Mouse (Mus musculus): ENCODE results near the gene Gm17349. TPM values are rescaled to one million over a fixed set of nuclear protein-coding genes. Genes with fewer than 3 reads are reported as not detected.
"Not testable (repeated sequence)": the region's sequence is repeated elsewhere in the genome, so short reads cannot be mapped to it uniquely, and the experiment has no call there.

Gm17349 gene
- polyA plus RNA-seq, 1 experiment from 2014 or later: not detected

GRCm38 (mm10) chr15:99701640-99701998 is 3.7 kb downstream of the Gm17349 start:
- H3K4me1 ChIP-seq (ENCODE audit: control insufficient read depth, insufficient read depth, low read length); H3K27me3 ChIP-seq (ENCODE audit: control insufficient read depth, insufficient read depth, low read length); ATAC-seq (replicated peaks; ENCODE audit: insufficient number of reproducible peaks, low FRiP score, low TSS enrichment, low read depth); H3K27ac ChIP-seq (replicated peaks; ENCODE audit: low read depth, low read length); H3K9me3 ChIP-seq (replicated peaks; ENCODE audit: control insufficient read depth, low read length); DNase-seq (ENCODE audit: low spot score): not testable (repeated sequence)
- Histone ChIP-seq H3K4me2 (ENCODE audit: low read depth, low read length) (peak overlapping the region; percentile 25; the same call in 1 of the 2 replicates), H3K9ac (replicated peaks; ENCODE audit: low read length) (peak overlapping the region; percentile 98), H3K4me3 (ENCODE audit: low read depth, low read length) (peak overlapping the region; percentile 80), H3K36me3 (replicated peaks; ENCODE audit: control insufficient read depth, insufficient read depth, low read depth, low read length) (peaks cover 14% of the 10 kb centered on the region)
- 49% methylated on average over 16 of the region's 16 CpGs for WGBS

- no peak overlapping the region for H3K4me2 ChIP-seq (ENCODE audit: low read depth, low read length)
- H3K4me1 ChIP-seq (ENCODE audit: control insufficient read depth, insufficient read depth, low read length): no peaks in the 10 kb centered on the region; the same call in none of the 2 replicates
- H3K27ac ChIP-seq (replicated peaks; ENCODE audit: low read depth, low read length): no peak overlapping the region
- no peak overlapping the region for H3K9ac ChIP-seq (replicated peaks; ENCODE audit: low read length)
- ATAC-seq (replicated peaks; ENCODE audit: insufficient number of reproducible peaks, low FRiP score, low TSS enrichment, low read depth): no peak
- H3K4me3 ChIP-seq (ENCODE audit: low read depth, low read length): no peak overlapping the region
- H3K27me3 ChIP-seq (ENCODE audit: control insufficient read depth, insufficient read depth, low read length): no peaks in the 10 kb centered on the region; the same call in 1 of the 2 replicates
- WGBS: 84% methylated on average over 18 of the region's 18 CpGs
- H3K36me3 ChIP-seq (replicated peaks; ENCODE audit: control insufficient read depth, insufficient read depth, low read depth, low read length): peaks cover 6% of the 10 kb centered on the region; the same call in 1 of the 2 replicates
- H3K9me3 ChIP-seq (replicated peaks; ENCODE audit: control insufficient read depth, low read length): no peaks in the 10 kb centered on the region
- DNase-seq (ENCODE audit: low spot score): no peak
Observed at GRCm38 (mm10) chr15:99700219-99701106, 4.8 kb downstream of the Gm17349 start.

GRCm38 (mm10) chr15:99699715-99700114 is 5.6 kb downstream of the Gm17349 start:
- 85% methylated on average over 10 of the region's 10 CpGs for WGBS
- no peak overlapping the region for H3K27ac ChIP-seq (replicated peaks; ENCODE audit: low read depth, low read length)
- H3K9me3 ChIP-seq (replicated peaks; ENCODE audit: control insufficient read depth, low read length): no peaks in the 10 kb centered on the region
- H3K4me3 ChIP-seq (ENCODE audit: low read depth, low read length): no peak overlapping the region
- DNase-seq (ENCODE audit: low spot score) (no peak), ATAC-seq (replicated peaks; ENCODE audit: insufficient number of reproducible peaks, low FRiP score, low TSS enrichment, low read depth) (no peak)
- H3K27me3 ChIP-seq (ENCODE audit: control insufficient read depth, insufficient read depth, low read length): no peaks in the 10 kb centered on the region; the same call in 1 of the 2 replicates
- no peaks in the 10 kb centered on the region; the same call in none of the 2 replicates for H3K4me1 ChIP-seq (ENCODE audit: control insufficient read depth, insufficient read depth, low read length)
- peaks cover 3% of the 10 kb centered on the region; the same call in 1 of the 2 replicates for H3K36me3 ChIP-seq (replicated peaks; ENCODE audit: control insufficient read depth, insufficient read depth, low read depth, low read length)
- no peak overlapping the region for H3K9ac ChIP-seq (replicated peaks; ENCODE audit: low read length)
- no peak overlapping the region for H3K4me2 ChIP-seq (ENCODE audit: low read depth, low read length)

GRCm38 (mm10) chr15:99698533-99699085 is 6.7 kb downstream of the Gm17349 start:
- Histone ChIP-seq H3K4me3 (ENCODE audit: low read depth, low read length) (no peak overlapping the region), H3K36me3 (replicated peaks; ENCODE audit: control insufficient read depth, insufficient read depth, low read depth, low read length) (no peaks in the 10 kb centered on the region), H3K4me1 (ENCODE audit: control insufficient read depth, insufficient read depth, low read length) (no peaks in the 10 kb centered on the region; the same call in 1 of the 2 replicates), H3K27me3 (ENCODE audit: control insufficient read depth, insufficient read depth, low read length) (no peaks in the 10 kb centered on the region; the same call in 1 of the 2 replicates), H3K9me3 (replicated peaks; ENCODE audit: control insufficient read depth, low read length) (no peaks in the 10 kb centered on the region), H3K27ac (replicated peaks; ENCODE audit: low read depth, low read length) (no peak overlapping the region), H3K4me2 (ENCODE audit: low read depth, low read length) (no peak overlapping the region), H3K9ac (replicated peaks; ENCODE audit: low read length) (no peak overlapping the region)
- DNase-seq (ENCODE audit: low spot score): no peak
- ATAC-seq (replicated peaks; ENCODE audit: insufficient number of reproducible peaks, low FRiP score, low TSS enrichment, low read depth): no peak
- 31% methylated on average over 20 of the region's 20 CpGs for WGBS

DNA sequence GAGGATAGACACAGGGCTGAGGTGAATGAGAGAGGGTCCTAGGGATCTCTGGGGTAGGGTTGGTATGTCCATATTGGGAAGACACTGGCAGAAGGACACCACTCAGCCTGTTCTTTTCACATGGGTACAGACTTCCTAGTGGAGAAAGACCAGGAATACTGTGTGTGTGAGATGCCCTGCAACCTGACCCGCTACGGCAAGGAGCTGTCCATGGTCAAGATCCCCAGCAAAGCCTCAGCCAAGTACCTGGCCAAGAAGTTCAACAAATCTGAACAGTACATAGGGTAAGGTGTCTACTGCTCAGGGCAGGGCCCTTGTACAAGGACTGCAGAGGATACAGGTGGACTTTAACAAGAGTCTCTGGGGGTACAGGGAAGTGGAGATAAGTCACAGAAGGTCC is 8.0 kb downstream of the Gm17349 start:
- WGBS: 11% methylated on average over 2 of the region's 2 CpGs
- no peak for ATAC-seq (replicated peaks; ENCODE audit: insufficient number of reproducible peaks, low FRiP score, low TSS enrichment, low read depth)
- peak; percentile 50 for DNase-seq (ENCODE audit: low spot score)

DNA sequence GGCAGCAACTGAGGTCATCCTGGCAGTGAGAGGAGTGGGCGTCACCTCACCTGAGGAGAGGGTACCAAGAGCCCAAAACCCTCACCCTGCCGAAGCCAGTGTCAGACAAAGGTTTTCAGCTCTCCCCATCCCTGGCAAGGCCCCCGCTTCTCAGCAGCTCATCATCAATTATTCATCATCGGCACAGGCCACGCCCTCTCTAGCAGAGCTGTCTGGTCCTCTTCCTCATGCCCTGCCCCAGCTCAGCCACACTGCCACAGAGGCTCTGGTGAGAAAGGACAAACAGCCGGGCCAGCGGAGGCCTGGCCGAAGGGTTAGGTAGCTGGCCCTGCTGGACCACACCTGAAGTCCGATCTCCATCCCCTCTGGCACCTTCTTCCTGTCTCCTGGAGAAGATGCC is 13.3 kb downstream of the Gm17349 start:
- Histone ChIP-seq H3K4me2 (ENCODE audit: low read depth, low read length) (no peak overlapping the region), H3K4me3 (ENCODE audit: low read depth, low read length) (no peak overlapping the region), H3K9me3 (replicated peaks; ENCODE audit: control insufficient read depth, low read length) (no peaks in the 10 kb centered on the region), H3K36me3 (replicated peaks; ENCODE audit: control insufficient read depth, insufficient read depth, low read depth, low read length) (no peaks in the 10 kb centered on the region), H3K27ac (replicated peaks; ENCODE audit: low read depth, low read length) (no peak overlapping the region), H3K9ac (replicated peaks; ENCODE audit: low read length) (no peak overlapping the region), H3K4me1 (ENCODE audit: control insufficient read depth, insufficient read depth, low read length) (no peaks in the 10 kb centered on the region), H3K27me3 (ENCODE audit: control insufficient read depth, insufficient read depth, low read length) (no peaks in the 10 kb centered on the region; the same call in 1 of the 2 replicates)
- WGBS: 58% methylated on average over 9 of the region's 9 CpGs
- no peak for DNase-seq (ENCODE audit: low spot score)
- no peak for ATAC-seq (replicated peaks; ENCODE audit: insufficient number of reproducible peaks, low FRiP score, low TSS enrichment, low read depth)

More for the DNA sequence above, 8.0 kb downstream of the Gm17349 start:
- H3K4me2 ChIP-seq (ENCODE audit: low read depth, low read length): no peak overlapping the region
- no peaks in the 10 kb centered on the region for H3K36me3 ChIP-seq (replicated peaks; ENCODE audit: control insufficient read depth, insufficient read depth, low read depth, low read length)
- H3K9me3 ChIP-seq (replicated peaks; ENCODE audit: control insufficient read depth, low read length): no peaks in the 10 kb centered on the region
- no peaks in the 10 kb centered on the region for H3K4me1 ChIP-seq (ENCODE audit: control insufficient read depth, insufficient read depth, low read length)
- no peak overlapping the region for H3K4me3 ChIP-seq (ENCODE audit: low read depth, low read length)
- H3K27ac ChIP-seq (replicated peaks; ENCODE audit: low read depth, low read length): no peak overlapping the region
- no peaks in the 10 kb centered on the region; the same call in 1 of the 2 replicates for H3K27me3 ChIP-seq (ENCODE audit: control insufficient read depth, insufficient read depth, low read length)
- H3K9ac ChIP-seq (replicated peaks; ENCODE audit: low read length): no peak overlapping the region

DNA sequence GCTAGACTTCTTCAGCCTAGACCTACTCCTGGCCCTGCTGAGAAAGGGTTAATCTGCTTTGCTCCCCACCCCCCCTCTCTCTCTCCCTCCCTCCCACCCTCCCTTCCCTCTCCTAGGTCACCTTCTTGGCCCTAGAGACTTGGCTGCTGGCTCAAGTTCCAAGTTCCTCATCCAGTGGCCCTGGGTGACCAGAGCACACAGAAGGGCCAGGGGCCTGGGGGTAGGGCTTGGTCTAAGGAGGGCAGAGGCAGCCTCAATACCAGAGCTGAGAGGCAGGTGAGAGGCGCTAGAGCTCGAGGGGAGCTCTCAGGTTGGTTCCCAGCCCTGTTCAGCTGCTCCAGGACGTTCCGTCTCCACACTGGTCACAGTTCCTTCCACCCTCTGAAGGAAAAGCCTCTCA is 14.4 kb downstream of the Gm17349 start:
- DNase-seq (ENCODE audit: low spot score) (no peak), ATAC-seq (replicated peaks; ENCODE audit: insufficient number of reproducible peaks, low FRiP score, low TSS enrichment, low read depth) (no peak)
- H3K27ac ChIP-seq (replicated peaks; ENCODE audit: low read depth, low read length): no peak overlapping the region
- H3K9me3 ChIP-seq (replicated peaks; ENCODE audit: control insufficient read depth, low read length): no peaks in the 10 kb centered on the region
- no peak overlapping the region for H3K4me2 ChIP-seq (ENCODE audit: low read depth, low read length)
- no peaks in the 10 kb centered on the region for H3K36me3 ChIP-seq (replicated peaks; ENCODE audit: control insufficient read depth, insufficient read depth, low read depth, low read length)
- no peaks in the 10 kb centered on the region; the same call in 1 of the 2 replicates for H3K27me3 ChIP-seq (ENCODE audit: control insufficient read depth, insufficient read depth, low read length)
- H3K4me1 ChIP-seq (ENCODE audit: control insufficient read depth, insufficient read depth, low read length): no peaks in the 10 kb centered on the region
- 17% methylated on average over 4 of the region's 4 CpGs for WGBS
- no peak overlapping the region for H3K9ac ChIP-seq (replicated peaks; ENCODE audit: low read length)
- H3K4me3 ChIP-seq (ENCODE audit: low read depth, low read length): no peak overlapping the region

DNA sequence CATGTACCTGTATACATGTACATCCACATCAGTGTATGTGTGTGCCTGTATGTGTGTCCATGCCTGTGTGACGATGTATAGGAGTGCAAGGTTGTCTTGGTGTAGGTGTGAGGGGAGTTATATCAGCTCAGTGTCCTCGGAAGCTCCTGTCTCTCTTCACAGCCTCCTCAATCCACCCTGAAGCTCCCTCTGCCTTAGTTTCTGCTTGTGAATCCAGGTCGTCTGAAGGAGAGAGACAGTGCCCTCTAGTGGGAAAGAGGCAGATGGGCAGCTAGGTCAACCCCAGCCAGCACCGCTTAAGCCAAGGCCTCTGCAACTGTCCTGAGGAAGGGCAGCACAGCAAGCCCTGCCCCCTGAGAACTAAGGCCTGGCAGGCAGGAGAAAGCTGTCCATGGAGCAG is 16.6 kb downstream of the Gm17349 start:
- Histone ChIP-seq H3K4me1 (ENCODE audit: control insufficient read depth, insufficient read depth, low read length) (no peaks in the 10 kb centered on the region), H3K36me3 (replicated peaks; ENCODE audit: control insufficient read depth, insufficient read depth, low read depth, low read length) (no peaks in the 10 kb centered on the region), H3K27me3 (ENCODE audit: control insufficient read depth, insufficient read depth, low read length) (no peaks in the 10 kb centered on the region), H3K27ac (replicated peaks; ENCODE audit: low read depth, low read length) (no peak overlapping the region), H3K4me2 (ENCODE audit: low read depth, low read length) (no peak overlapping the region), H3K9ac (replicated peaks; ENCODE audit: low read length) (no peak overlapping the region), H3K9me3 (replicated peaks; ENCODE audit: control insufficient read depth, low read length) (no peaks in the 10 kb centered on the region), H3K4me3 (ENCODE audit: low read depth, low read length) (no peak overlapping the region)
- ATAC-seq (replicated peaks; ENCODE audit: insufficient number of reproducible peaks, low FRiP score, low TSS enrichment, low read depth) (peak; percentile 21; the same call in 1 of the 2 replicates), DNase-seq (ENCODE audit: low spot score) (peak; percentile 82)
- WGBS: 7% methylated on average over 4 of the region's 4 CpGs
